Mouse (Mus musculus): ENCODE data around the gene Sdr42e1.

Gene Sdr42e1

GRCm38 (mm10) chr8:117667349-117668124 lies 6.0 kb downstream of the Sdr42e1 start:
- DNase-seq (ENCODE audit: low spot score in 2 of 2) = peak; percentile 31 to 35

- no peak for DNase-seq (ENCODE audit: low spot score in 2 of 2)
These were observed 13.0 kb downstream of the Sdr42e1 start for GRCm38 (mm10) chr8:117660358-117661031.

- no peak for DNase-seq (ENCODE audit: low spot score in 2 of 2)
These were observed 14.5 kb downstream of the Sdr42e1 start for GRCm38 (mm10) chr8:117658990-117659389.

GRCm38 (mm10) chr8:117652318-117652717 lies 21.2 kb downstream of the Sdr42e1 start:
- no peak for DNase-seq (ENCODE audit: low spot score in 2 of 2)

- DNase-seq (ENCODE audit: low spot score in 2 of 2) = peak; percentile 57 to 61
These were observed 27.0 kb downstream of the Sdr42e1 start for GRCm38 (mm10) chr8:117646440-117646839.

GRCm38 (mm10) chr8:117646020-117646419 lies 27.5 kb downstream of the Sdr42e1 start:
- peak; percentile 60 to 67 for DNase-seq (ENCODE audit: low spot score in 2 of 2)

- DNase-seq (ENCODE audit: low spot score in 2 of 2) = peak in 1 of 2 experiments; percentile 9
These were observed 28.0 kb downstream of the Sdr42e1 start for GRCm38 (mm10) chr8:117645486-117645885.

GRCm38 (mm10) chr8:117639631-117640030 lies 33.9 kb downstream of the Sdr42e1 start:
- DNase-seq (ENCODE audit: low spot score in 2 of 2) = no peak

GRCm38 (mm10) chr8:117637462-117637861 lies 36.0 kb downstream of the Sdr42e1 start:
- DNase-seq (ENCODE audit: low spot score in 2 of 2) = no peak

GRCm38 (mm10) chr8:117634406-117634805 lies 39.1 kb downstream of the Sdr42e1 start:
- no peak for DNase-seq (ENCODE audit: low spot score in 2 of 2)

- DNase-seq (ENCODE audit: low spot score in 2 of 2) = no peak
These were observed 41.0 kb downstream of the Sdr42e1 start for GRCm38 (mm10) chr8:117632532-117632931.

GRCm38 (mm10) chr8:117627096-117627495 lies 46.4 kb downstream of the Sdr42e1 start:
- DNase-seq (ENCODE audit: low spot score in 2 of 2) = no peak

GRCm38 (mm10) chr8:117626040-117626838 lies 47.2 kb downstream of the Sdr42e1 start:
- DNase-seq (ENCODE audit: low spot score in 2 of 2) = peak; percentile 20 to 44

- DNase-seq (ENCODE audit: low spot score in 2 of 2) = no peak
These were observed 60.6 kb downstream of the Sdr42e1 start for GRCm38 (mm10) chr8:117612861-117613260.

Measured in urinary bladder, postnatal 36 days (tissue).